Mouse (Mus musculus) intestine, embryonic 16.5 days (tissue): ENCODE results near the gene Hexdc. TPM values are rescaled to one million over a fixed set of nuclear protein-coding genes. Genes with fewer than 3 reads are reported as not detected.

Experiments
- ATAC-seq: fragments of 200-750 bp; cut with Nextera tagmentation; 2 replicates; pipeline ENCODE4 v1.8.0; 2017; ENCODE audit warnings: moderate TSS enrichment, moderate library complexity
- H3K27ac ChIP-seq: fragments of 300-500 bp; sonication (generic); 2 replicates; pipeline ENCODE4 v1.5.1; 2014; ENCODE audit warnings: mild to moderate bottlenecking, low read length
- H3K27me3 ChIP-seq: fragments of 300-500 bp; sonication (generic); replicated peaks from 2 replicates; pipeline ENCODE4 v1.6.1; 2014; ENCODE audit warnings: low read length, control low read depth, mixed read lengths; ENCODE audit not compliant: control insufficient read depth, insufficient read depth
- H3K36me3 ChIP-seq: fragments of 300-500 bp; sonication (generic); 2 replicates; pipeline ENCODE4 v1.6.1; 2014; ENCODE audit warnings: low read length, control low read depth; ENCODE audit not compliant: control insufficient read depth, insufficient read depth
- H3K4me1 ChIP-seq: fragments of 300-500 bp; sonication (generic); 2 replicates; pipeline ENCODE4 v1.6.1; 2014; ENCODE audit warnings: low read length, control low read depth, mixed read lengths; ENCODE audit not compliant: control insufficient read depth, insufficient read depth
- H3K4me2 ChIP-seq: fragments of 300-500 bp; sonication (generic); 2 replicates; pipeline ENCODE4 v1.6.1; 2014; ENCODE audit warnings: low read depth, low read length, control low read depth
- H3K4me3 ChIP-seq: fragments of 300-500 bp; sonication (generic); 2 replicates; pipeline ENCODE4 v1.5.1; 2014; ENCODE audit warnings: mild to moderate bottlenecking, low read length
- H3K9ac ChIP-seq: fragments of 300-500 bp; sonication (generic); 2 replicates; pipeline ENCODE4 v1.6.1; 2014; ENCODE audit warnings: low read depth, low read length
- H3K9me3 ChIP-seq: fragments of 300-500 bp; sonication (generic); 2 replicates; pipeline ENCODE4 v1.6.1; 2016; ENCODE audit warnings: low read length, control low read depth; ENCODE audit not compliant: control insufficient read depth
- WGBS: fragments of 180-500 bp; shearing (Covaris S2); extraction: QIAGEN DNeasy Blood & Tissue Kit; methylation state at CpG from one replicate; pipeline ENCODE4 v1.1.7; 2014; 5-methylcytosine and 5-hydroxymethylcytosine counted together
- polyA plus RNA-seq: library from polyadenylated mRNA; unstranded; fragments of >200 nt; fragmentation: Nextera tagmentation; extraction: Ambion mirVana; gene quantifications from 2 replicates; pipeline ENCODE4 v1.2.1, GENCODE M21; 2015

Gene Hexdc
- polyA plus RNA-seq, 1 experiment from 2014 or later: 9.7 TPM

DNA sequence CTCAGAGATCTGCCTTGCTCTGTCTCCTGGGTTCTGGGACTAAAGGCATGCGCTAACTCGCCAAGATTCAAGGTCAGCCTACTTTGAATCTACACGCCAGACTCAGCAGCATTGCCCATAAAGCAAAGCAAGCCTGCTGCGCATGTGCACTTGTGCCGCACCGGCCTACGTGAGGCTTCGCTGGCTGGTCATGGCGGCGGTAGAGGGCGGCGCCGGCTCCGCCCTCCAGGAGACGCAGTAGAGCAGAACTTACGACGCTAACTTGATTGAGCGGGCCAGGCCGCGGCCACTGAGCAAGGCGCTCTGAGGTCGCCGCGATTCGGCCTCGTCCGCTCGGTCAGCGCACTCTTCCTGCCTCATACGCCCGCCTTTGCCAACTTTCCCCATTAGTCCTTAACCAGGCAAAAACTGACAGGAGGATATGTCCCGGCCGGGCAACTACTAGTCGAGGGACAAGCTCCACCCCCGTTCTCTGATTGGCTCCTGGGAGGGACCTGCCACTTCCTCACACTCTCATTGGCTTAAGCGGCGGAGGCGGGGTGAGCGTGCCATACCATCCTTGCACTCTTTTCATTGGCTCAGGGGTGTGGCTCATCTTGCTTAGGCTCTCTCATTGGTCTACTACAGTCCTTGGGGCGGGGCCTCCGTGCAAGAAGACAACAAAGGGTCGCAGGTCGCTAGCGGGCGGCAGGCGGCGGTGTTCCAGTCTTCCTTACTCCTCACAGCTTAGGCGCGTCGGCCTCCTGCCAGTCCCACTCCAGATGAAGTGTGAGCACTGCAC, 32.5 kb downstream of the Hexdc start, which contains the start of gene Narf:
Gene Narf (plus strand): TSS at position 690 of the 781 bp plus-strand sequence.
- H3K4me3 ChIP-seq: peak within 1 kb of the TSS; percentile 81

DNA sequence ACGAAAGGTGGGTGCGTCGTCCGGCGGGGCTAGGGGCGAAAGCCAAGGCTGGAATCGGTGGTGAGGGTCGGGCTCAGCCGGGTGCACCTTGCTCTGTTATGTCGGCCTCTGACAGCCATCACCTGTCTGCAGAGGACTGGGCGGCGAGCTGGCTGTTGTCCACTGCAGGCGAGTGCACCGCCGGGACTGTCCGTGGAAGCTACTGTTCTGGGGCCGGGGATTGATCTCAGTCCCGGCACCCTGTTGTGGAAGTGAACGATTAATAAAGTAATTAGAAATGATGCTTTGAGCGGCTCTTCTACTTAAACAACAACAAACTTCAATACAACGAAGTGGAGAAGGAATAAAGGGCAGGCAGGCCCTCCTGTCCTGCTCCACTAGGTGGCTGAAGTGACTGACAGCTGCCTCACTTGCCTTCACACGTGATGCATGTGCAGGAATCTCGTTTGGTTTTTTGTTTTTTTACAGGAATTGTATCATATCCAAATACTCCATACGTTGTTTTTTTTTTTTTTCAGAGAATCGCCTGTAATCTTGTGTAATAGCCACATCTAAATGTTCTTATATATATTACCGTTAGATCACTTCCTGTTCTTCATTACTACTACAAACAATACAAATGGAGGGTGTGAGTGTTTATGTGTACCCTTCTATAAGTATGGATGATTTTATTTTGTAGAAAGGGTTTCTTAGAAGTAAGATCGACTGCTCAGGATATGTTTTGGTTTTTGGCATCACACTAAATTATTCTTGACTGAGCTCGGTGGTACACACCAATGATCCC, 33.3 kb downstream of the Hexdc start:
- H3K27ac ChIP-seq: peak overlapping the region; percentile 96
- H3K9me3 ChIP-seq: no peaks in the 10 kb centered on the region
- no peaks in the 10 kb centered on the region for H3K27me3 ChIP-seq
- no peaks in the 10 kb centered on the region for H3K36me3 ChIP-seq
- H3K4me2 ChIP-seq: peak overlapping the region; percentile 61
- H3K9ac ChIP-seq: peak overlapping the region; percentile 85
- H3K4me3 ChIP-seq: peak overlapping the region; percentile 81
- peak; percentile 54 for ATAC-seq
- WGBS: 3% methylated on average over 28 of the region's 28 CpGs
- peaks cover 13% of the 10 kb centered on the region for H3K4me1 ChIP-seq

More for the DNA sequence above, 32.5 kb downstream of the Hexdc start, which contains the start of gene Narf:
- no peaks in the 10 kb centered on the region for H3K27me3 ChIP-seq
- H3K4me1 ChIP-seq: peaks cover 13% of the 10 kb centered on the region
- H3K27ac ChIP-seq: peak within 1 kb of the TSS; percentile 100
- peak within 1 kb of the TSS; percentile 61 for H3K4me2 ChIP-seq
- no peaks in the 10 kb centered on the region for H3K9me3 ChIP-seq
- ATAC-seq: peak; percentile 98
- H3K36me3 ChIP-seq: no peaks in the 10 kb centered on the region
- under 1% methylated on average over 50 of the region's 50 CpGs for WGBS
- H3K9ac ChIP-seq: peak within 1 kb of the TSS; percentile 90

DNA sequence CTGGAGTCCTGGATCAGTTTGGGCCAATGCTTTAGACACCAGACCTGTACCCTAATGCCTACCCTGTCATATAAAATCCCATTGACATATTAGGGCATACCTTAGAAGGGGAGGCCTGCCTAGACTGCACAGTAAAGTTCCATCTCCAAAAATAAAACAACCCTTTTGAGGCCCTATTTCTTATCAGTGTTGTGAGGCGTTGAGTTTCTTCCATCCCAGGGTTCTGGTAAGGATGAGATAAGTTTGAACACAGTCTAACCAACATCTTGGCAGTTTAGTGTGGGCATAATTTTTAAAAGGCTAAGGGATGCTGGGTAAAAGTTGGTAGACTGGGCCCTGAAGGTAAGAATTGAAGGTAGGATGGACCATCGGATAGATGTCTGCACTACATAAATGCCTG, 35.4 kb downstream of the Hexdc start:
- Histone ChIP-seq H3K4me2 (no peak overlapping the region), H3K27me3 (no peaks in the 10 kb centered on the region), H3K9me3 (no peaks in the 10 kb centered on the region), H3K4me1 (peaks cover 13% of the 10 kb centered on the region), H3K9ac (no peak overlapping the region), H3K4me3 (no peak overlapping the region), H3K27ac (no peak overlapping the region), H3K36me3 (peaks cover under 1% of the 10 kb centered on the region; the same call in 1 of the 2 replicates)
- 86% methylated on average over 2 of the region's 2 CpGs for WGBS
- ATAC-seq: no peak

DNA sequence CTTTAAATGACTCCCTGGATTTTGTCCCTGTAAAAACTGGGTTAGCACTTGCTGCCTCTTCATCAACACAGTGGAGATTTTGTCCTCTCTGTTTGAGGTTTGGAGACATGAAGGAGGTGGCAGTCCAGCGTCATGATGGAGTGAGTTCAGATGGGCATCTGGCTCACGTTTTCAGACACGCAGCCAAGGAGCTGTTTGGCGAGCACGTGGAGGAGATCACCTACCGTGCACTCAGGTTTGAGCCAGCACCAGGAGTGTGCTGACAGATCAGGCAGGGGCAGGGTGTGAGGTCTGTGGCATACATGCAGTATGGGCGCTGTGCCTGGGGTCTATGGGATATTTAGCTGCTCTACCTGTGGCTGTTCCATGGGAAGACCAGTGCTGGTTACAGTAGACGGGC, 46.0 kb downstream of the Hexdc start:
- no peaks in the 10 kb centered on the region for H3K4me1 ChIP-seq
- H3K36me3 ChIP-seq: peaks cover 43% of the 10 kb centered on the region
- H3K9ac ChIP-seq: no peak overlapping the region
- WGBS: 90% methylated on average over 8 of the region's 8 CpGs
- ATAC-seq: no peak
- no peak overlapping the region for H3K4me2 ChIP-seq
- H3K4me3 ChIP-seq: no peak overlapping the region
- no peaks in the 10 kb centered on the region for H3K9me3 ChIP-seq
- no peak overlapping the region for H3K27ac ChIP-seq
- no peaks in the 10 kb centered on the region for H3K27me3 ChIP-seq

DNA sequence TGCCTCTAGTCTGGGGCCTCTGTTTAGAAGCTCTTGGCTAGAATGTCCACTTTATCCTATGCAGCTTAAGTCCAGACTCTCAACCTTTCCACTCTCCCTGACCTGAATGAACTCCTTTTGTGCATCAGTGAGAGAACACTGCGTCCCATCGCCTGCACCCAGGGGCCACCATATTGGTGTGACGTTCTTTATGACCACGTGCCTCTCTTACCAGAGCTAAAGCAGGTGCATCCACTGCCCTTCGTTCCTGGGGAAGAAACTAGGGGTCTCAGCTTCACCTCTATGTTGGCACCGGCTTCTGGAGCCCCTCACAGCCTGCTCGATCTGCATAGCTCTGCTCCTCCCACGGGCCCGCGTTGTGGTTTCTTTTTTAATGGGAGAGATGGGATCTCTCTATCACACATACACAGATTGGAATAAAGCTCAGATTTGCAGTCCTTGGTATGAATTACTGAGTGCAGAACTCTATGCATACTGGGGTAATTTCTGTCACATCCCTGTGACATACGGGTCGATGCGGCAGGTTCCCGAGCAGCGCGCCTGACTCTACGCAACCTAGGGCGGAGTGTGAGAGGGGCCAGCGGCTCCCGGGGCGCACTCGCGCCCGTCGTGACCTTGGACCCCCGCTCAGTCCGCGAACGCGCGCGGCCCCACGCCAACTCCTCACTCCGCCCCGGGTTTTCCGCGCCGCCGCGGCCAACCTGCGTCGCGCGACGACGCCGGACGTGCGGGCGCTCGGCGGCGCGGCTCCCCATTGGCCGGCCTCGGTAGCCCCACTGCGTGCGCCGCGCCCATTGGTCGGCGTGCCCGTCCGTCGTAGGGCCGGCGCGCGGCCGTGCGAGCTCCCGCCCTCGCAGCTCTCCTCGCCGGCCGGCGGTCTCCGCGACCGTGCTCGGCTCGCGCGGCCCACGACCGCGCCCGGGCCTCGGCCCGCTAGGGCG, 55.2 kb downstream of the Hexdc start, which contains the start of gene Foxk2:
Gene Foxk2 (plus strand): TSS at position 831 of the 941 bp plus-strand sequence.
- peak; percentile 99 for ATAC-seq
- peak within 1 kb of the TSS; percentile 90 for H3K27ac ChIP-seq
- H3K9ac ChIP-seq: peak within 1 kb of the TSS; percentile 97
- H3K27me3 ChIP-seq: no peaks in the 10 kb centered on the region
- peak within 1 kb of the TSS; percentile 97 for H3K4me2 ChIP-seq
- H3K36me3 ChIP-seq: peaks cover 6% of the 10 kb centered on the region; the same call in 1 of the 2 replicates
- under 1% methylated on average over 91 of the region's 91 CpGs for WGBS
- peaks cover 13% of the 10 kb centered on the region for H3K4me1 ChIP-seq
- peak within 1 kb of the TSS; percentile 98 for H3K4me3 ChIP-seq
- H3K9me3 ChIP-seq: no peaks in the 10 kb centered on the region

DNA sequence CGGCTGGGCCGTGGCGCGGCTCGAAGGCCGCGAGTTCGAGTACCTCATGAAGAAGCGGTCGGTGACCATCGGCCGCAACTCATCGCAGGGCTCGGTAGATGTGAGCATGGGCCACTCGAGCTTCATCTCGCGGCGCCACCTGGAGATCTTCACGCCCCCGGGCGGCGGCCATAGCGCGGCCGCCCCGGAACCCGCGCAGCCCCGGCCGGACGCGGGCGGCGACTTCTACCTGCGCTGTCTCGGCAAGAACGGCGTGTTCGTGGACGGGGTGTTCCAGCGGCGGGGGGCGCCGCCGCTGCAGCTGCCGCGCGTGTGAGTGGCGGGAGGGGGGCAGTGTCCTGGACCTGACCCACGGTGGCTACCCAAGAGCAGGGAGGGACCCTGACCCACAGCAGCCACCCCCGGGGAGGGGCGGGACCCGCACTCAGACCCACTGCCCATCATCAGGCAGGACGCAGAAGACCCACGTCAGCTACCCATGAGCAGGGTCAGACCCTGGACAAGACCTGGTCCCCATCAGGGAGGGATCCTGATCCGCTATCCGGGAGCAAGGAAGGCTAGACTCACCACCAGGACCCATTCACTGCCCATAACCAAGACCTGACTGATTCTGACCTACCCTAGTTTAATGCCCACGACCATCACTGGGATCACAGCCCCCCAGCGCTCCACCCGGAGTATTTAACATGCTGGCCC, 56.1 kb downstream of the Hexdc start:
- Histone ChIP-seq H3K4me2 (peak overlapping the region; percentile 97), H3K36me3 (peaks cover 1% of the 10 kb centered on the region; the same call in 1 of the 2 replicates), H3K4me1 (peaks cover 13% of the 10 kb centered on the region), H3K27ac (peak overlapping the region; percentile 74), H3K9me3 (no peaks in the 10 kb centered on the region), H3K27me3 (no peaks in the 10 kb centered on the region), H3K9ac (peak overlapping the region; percentile 97), H3K4me3 (peak overlapping the region; percentile 98)
- WGBS: under 1% methylated on average over 58 of the region's 60 CpGs
- peak; percentile 47 for ATAC-seq

DNA sequence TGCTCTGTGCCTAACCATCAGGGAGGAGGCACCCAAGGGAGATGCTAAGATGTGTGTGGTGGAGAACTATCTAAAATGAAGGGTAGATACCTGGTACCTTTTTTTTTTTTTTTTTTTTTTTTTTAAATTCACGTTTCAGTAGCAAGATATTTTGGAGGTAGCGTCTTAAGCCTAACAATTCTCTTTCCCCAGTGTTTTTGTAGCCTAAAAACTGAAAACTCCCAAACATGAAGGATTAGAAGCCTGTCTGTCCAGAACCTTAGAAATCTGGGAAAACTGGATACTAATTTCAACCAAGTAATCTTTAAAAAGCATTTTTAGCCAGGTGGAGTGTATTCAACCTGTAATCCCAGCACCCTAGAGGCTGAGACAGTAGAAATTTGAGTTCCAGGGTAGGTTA, 56.8 kb downstream of the Hexdc start:
- peaks cover 13% of the 10 kb centered on the region for H3K4me1 ChIP-seq
- no peaks in the 10 kb centered on the region for H3K36me3 ChIP-seq
- peak overlapping the region; percentile 97 for H3K4me2 ChIP-seq
- peak overlapping the region; percentile 97 for H3K9ac ChIP-seq
- no peaks in the 10 kb centered on the region for H3K27me3 ChIP-seq
- no peak overlapping the region for H3K27ac ChIP-seq
- peak overlapping the region; percentile 98 for H3K4me3 ChIP-seq
- no peaks in the 10 kb centered on the region for H3K9me3 ChIP-seq
- no peak for ATAC-seq
- WGBS: 45% methylated on average over 2 of the region's 2 CpGs
